In the genomic region with DNA sequence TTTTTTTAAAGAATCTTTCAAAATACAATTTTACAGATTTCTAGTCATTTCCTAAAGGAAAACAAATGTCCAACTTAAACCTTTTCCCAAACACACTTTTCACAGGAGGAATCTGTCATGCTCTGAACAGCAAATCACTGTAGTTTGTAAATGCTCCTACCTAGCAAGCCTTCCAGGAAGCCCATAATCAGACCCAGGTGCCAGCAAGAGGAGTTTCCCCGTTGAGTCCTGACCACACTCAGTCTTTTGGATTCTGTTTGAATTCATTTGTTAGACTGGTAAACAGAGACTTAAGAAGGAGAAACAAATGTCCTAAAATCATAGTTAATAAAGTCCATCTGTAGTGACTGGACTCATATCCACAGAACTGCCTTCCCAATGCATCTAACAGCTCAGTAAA, we compare ENCODE assay signal across 14 mouse cellular contexts. TPM values are rescaled to one million over a fixed set of nuclear protein-coding genes. Genes with fewer than 3 reads are reported as not detected.
"Had no signal": no experiment of that assay in that cellular context is flagged by ENCODE, and none has a peak within 500 bp of the region (broad histone marks: within the 10 kb centered on the region; RNA-seq: fewer than 3 reads in every experiment).

No protein-coding gene starts in this region.

- H3K4me1 ChIP-seq: liver, embryonic 12.5 days; lung, embryonic 15.5 days; megakaryocyte, embryonic 14.5 days; midbrain, embryonic 12.5 days had no signal

- H3K9me3 ChIP-seq: limb, embryonic 13.5 days; liver, embryonic 12.5 days; lung, embryonic 15.5 days; megakaryocyte, embryonic 14.5 days; midbrain, embryonic 12.5 days; neural tube, embryonic 13.5 days had no signal

- H3K9ac ChIP-seq: limb, embryonic 13.5 days; liver, embryonic 12.5 days; lung, embryonic 15.5 days; midbrain, embryonic 12.5 days; neural tube, embryonic 13.5 days had no signal

- H3K27me3 ChIP-seq: limb, embryonic 13.5 days; liver, embryonic 12.5 days; lung, embryonic 15.5 days; megakaryocyte, embryonic 14.5 days; midbrain, embryonic 12.5 days; neural tube, embryonic 13.5 days had no signal

- H3K4me3 ChIP-seq: left cerebral cortex, adult 2 months; limb, embryonic 13.5 days; liver, embryonic 12.5 days; lung, embryonic 15.5 days; megakaryocyte, embryonic 14.5 days; midbrain, embryonic 12.5 days; neural tube, embryonic 13.5 days had no signal

- ATAC-seq: liver, embryonic 12.5 days; midbrain, embryonic 16.5 days had no signal

- DNase-seq: kidney, adult 2 months; kidney, postnatal 10 days; lung, postnatal 14 days; right cerebral cortex, postnatal 25 days; thymus, postnatal 36 days had no signal

- H3K27ac ChIP-seq: left cerebral cortex, adult 2 months; limb, embryonic 13.5 days; liver, embryonic 12.5 days; lung, embryonic 15.5 days; macrophage; midbrain, embryonic 12.5 days; neural tube, embryonic 13.5 days had no signal

- H3K36me3 ChIP-seq: limb, embryonic 13.5 days; liver, embryonic 12.5 days; lung, embryonic 15.5 days; midbrain, embryonic 12.5 days had no signal

- H3K4me2 ChIP-seq: limb, embryonic 13.5 days; liver, embryonic 12.5 days; lung, embryonic 15.5 days; midbrain, embryonic 12.5 days; neural tube, embryonic 13.5 days had no signal

RNA-seq across cellular contexts. Expression of gene Cttnbp2, which starts 40.1 kb away (rescaled TPM):
- polyA plus RNA-seq: macrophage had no signal
